Mouse (Mus musculus): ENCODE results near the gene Fbxl13.

The Fbxl13 gene

DNA sequence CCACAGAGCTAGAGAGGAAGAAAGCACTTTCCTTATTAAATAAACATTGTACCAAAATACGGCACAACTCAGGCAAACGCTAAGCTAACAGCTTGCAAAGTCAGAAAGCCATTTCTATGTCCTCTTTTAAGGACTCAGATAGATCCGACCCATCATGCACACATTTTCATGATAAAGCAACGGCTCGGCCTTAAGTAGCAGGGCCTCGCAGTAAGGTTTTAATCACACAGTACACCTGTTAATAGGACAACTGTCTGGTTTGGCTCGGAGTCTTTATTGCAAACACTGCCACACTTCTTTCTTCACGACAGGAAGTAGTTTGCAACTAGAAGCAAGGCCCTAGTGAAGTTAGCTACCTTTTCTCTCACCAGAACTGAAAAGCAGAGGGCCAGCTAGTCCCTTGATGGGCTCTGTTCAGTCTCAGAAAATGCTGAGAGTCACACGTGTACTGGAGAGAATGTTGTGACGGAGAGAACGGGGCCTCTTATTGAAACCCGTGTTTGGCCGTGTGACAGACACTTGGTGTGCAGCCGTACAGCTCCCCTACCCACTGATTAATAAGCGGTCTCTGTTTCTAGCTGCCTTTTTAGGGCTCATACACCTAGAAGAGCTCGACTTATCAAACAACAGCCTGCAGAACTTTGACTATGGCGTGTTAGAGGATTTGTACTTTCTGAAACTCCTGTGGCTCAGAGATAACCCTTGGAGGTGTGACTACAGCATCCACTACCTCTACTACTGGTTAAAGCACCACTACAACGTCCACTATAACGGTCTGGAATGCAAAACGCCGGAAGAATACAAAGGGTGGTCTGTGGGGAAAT lies 70.8 kb downstream of the Fbxl13 start:
- DNase-seq (ENCODE audit: low spot score in 2 of 2), result no peak

DNA sequence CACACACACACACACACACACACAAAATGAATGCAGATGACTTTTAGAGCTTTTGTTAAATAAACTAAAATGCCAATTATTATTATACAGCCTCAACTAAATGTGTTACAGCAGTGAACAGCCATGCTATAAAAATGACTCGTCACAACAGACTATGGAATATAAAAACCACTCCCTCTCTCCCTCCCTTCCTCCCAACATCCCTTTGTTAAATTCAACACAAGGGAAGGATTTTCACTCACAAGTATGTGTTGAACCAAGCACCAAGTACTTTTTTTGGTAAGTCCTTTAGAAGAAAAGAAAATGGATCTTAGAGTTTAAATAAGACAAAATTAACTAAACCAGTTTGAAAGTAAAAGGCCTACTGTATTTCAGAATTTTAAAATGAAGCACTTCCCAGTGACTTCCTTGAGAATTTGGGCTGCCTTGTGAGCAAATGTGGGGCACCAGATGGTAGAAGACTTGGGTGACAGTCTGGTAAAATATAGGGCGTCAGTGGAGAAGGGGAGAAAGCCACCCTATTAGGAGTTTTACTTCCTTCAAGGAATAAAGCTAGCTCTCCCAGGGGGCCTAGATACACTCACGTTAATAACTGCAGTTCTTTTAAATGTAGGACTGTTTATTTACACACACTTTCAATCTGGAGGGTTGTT lies 72.5 kb downstream of the Fbxl13 start:
- no peak for DNase-seq (ENCODE audit: low spot score in 2 of 2)

DNA sequence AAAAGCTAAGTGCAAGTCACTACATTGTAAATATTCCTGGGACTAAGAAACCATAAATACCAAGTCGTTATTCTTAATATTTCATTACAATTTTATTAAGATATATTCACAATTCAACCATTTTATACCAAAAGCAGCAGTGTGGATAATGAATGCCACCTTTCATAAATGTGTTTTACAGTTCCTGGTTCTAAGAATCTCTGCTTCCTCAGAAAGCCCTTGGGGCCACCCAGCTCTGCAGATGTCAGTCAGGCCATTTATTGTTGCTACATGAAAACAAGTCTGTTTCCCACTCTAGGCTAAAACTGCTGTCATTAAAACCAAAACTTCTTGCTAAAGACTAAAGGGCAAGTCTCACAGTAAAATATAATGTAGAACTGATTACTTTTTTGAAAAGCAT lies 77.7 kb downstream of the Fbxl13 start:
- no peak for DNase-seq (ENCODE audit: low spot score in 2 of 2)

DNA sequence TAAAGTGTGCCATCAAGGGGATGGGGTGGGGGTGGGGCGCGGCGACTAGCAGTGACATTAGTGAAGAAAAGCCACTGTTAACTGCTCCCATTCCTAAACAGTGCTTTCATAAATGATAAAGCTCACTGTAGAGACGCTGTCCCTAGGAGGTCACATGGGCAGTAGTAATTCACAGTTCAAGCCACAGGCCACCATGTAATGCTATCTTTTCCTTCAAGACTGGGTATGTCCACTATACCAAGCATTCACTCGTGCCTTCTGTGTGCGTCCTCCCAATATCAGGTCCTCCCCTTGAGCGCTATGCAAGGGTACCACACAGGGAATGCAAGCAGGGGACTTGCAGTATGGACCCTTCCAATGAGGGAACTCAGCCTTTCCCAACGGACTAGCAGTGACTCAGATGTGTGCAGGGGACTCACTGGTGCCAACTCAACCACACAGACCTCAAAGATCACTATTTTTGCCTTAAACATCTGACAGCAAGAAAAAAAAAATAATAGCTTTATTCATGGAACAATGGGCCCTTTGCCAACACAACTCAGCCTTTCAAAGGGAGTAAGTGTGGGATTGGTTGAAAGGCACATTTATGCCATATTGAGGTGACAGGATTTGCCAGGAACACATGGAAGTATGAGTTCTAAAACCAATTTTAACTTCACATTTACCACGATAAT lies 79.9 kb downstream of the Fbxl13 start:
- no peak for DNase-seq (ENCODE audit: low spot score in 2 of 2)

DNA sequence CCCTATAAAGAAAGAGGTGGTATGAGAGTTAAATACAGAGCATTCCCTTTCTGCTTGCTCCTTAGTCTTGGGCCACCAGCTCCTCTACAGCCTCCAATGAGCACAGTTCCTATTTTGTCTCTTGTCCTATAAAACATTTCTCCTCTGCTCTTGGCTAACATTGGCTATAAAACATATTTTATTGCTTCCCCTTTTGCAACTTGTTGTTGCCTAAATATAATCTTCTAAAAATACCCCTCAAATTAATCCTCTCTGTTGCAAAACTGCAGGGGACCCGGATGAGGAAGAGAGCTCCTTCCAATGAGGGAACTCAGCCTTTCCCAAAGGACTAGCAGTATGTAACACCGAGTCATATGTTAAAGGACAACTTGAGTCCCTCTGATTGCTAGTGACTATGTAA lies 81.5 kb downstream of the Fbxl13 start:
- DNase-seq (ENCODE audit: low spot score in 2 of 2), result no peak

DNA sequence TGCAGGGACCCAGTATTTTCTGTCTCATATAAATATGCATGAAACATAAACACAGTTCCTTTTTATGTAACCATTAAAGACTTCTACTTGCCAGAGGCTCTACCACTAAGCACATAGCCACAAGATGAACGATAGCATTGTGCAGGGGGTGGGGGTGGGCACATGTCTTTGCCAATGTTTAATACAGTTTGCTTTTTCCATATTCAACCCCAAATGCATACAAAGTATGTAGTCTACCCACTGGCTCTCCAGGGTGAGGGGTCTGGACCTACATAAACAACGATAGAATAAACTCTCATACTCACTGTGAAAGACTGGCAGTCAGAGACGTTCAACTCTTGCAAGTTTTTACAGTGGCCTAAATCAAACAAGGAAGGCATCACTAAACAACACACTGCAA lies 88.9 kb downstream of the Fbxl13 start:
- DNase-seq (ENCODE audit: low spot score in 2 of 2), result no peak

DNA sequence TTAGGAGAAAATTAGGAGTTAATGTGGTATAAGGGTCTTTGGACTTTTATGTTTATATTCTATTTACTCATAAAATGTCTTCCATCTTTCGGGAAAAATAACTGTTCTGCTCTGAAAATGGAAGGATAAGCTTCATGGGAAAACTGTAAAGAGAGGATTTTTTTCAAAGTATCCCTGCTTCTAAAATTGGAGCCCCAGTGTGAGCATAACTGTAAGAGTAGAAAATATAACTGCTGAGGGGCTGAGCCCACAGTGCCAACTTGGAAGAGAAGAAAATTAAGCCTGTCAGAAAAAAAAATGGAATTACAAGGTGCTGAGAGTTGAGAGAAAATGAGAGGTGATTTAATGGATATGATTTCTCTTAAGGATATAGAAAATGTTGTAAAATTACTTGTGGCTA lies 90.7 kb downstream of the Fbxl13 start:
- DNase-seq (ENCODE audit: low spot score in 2 of 2), result no peak

DNA sequence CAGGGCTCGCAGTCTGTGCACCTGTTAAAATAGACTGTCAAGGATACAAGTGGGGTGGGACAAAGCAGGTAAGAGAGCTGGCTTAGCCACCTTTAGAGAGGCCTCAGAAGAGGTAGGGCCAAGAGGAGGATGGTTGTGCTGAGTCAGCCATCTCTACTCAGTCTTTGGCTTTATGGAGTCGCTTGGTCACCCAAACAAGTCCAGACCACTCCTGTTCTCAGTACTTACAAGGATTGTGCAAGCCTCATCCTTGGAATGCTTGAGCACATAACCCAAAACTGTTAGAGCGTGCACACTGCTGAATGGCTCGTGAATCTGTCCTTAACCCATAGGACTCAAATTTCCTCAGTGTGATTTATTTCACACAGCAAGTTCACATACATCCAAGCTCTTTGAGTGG lies 91.7 kb downstream of the Fbxl13 start:
- no peak for DNase-seq (ENCODE audit: low spot score in 2 of 2)

DNA sequence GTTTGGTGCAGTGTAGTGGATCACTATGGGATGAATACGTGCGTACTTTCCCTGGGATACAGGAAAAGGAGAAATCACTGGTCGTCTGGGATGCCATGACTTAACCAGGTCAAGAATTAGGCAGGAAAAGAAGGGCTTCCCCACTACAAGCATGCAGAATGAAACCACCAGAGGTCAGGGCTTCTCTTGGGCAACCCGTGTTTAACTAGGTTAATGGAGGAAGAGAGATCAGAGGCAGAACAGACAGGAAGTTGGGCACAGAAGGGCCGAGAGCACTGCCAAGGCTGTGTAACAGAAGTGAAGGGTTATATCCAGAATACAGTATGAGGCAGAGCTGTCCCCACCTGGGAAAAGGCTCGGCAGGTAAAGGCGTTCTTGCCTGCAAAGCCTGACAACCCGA lies 98.4 kb downstream of the Fbxl13 start:
- DNase-seq (ENCODE audit: low spot score in 2 of 2), result no peak

DNA sequence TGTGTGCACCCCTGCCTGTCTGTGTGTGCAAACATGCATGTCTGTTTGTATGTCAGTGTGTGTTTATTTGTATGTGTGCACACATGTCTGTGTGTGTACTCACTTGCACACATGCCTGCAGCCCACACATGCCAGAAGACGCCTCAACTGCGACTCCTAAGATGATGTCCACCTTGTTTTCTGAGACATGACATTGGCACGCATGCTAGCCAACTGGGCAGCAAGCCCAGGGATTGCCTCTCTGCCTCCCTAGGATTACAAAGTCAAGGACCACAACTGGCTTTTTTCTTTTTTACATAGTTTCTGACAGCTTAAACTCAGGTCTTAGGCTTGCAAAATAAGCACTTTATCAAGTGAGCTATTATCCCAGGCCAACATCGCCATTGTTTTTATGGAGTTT lies 99.6 kb downstream of the Fbxl13 start:
- peak in 1 of 2 experiments; percentile 7 for DNase-seq (ENCODE audit: low spot score in 2 of 2)

DNA sequence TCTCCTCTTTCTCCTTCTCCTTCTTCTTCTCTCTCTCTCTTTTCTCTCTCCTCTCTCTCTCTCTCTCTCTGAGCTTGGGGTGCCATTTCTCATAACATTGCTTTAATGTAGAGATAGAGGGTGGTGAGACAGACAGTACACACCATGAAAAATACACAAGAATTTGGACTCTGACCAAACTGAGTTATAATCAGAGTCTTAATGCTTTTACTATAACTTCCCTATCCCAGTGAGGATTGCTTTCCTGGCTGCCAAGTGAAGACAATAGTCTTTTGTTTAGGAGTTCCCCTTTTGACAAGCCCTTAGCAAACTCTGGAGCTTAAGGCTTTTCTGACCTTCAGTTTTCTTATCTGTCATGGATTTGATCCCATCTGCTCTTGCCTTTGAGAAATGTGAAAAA lies 100.2 kb downstream of the Fbxl13 start:
- no peak for DNase-seq (ENCODE audit: low spot score in 2 of 2)

DNA sequence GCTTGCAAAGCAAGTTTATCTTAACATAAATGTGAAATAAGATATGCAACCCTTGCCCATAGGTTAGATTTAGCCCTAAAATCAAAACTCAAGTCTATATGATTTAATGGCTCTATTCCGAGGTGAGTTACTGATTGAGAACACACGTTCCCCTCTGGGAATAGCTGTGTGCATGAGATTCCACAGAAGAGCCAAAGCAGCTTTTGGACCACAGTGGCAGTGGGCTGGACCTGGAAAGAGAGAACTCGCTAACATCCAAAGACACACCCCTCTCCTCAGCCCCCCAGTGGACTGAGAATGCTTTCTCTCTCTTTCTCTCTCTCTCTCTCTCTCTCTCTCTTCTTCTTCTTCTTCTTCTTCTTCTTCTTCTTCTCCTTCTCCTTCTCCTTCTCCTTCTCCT lies 100.6 kb downstream of the Fbxl13 start:
- no peak for DNase-seq (ENCODE audit: low spot score in 2 of 2)

DNA sequence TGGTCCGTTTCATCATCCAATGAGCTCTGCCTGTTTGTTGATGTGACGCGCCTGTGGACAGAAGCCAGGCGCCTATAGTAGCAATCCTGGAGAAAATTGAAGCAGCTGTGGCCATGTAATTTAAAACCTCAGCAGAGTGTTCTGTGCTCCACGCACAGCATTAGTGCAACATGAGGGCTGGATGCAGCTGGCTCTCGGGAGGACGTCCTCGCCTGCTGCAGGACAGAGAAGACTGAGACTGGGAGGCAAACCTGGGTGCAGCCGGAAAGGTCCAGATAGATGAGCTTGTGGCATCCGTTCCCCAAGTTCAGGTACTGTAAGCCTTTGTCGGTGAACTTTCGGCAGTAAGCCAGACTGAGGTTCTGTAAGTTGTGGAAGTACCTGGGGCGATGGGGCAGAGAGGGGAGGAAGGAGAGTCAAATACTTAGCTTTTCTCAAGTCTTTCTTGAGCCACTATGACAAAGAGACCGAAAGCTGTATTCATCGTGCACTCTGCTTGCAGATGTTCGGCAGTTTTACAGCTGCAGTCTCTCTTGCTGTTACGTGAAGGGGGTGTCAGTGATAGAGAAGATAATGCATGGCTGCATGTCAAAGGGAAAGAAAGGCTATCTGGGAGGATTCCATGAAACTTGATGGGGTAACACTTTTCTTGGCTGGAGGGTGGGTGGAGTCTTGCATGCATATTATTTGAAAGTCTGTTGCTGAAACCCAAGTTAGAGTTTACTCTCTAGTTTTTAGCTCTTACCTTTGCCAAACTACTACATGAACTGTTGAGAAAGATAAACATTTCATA lies 101.8 kb downstream of the Fbxl13 start, which contains the start of gene Lrrc17:
Gene Lrrc17 (plus strand): TSS at position 151 of the 793 bp plus-strand sequence.
- no peak for DNase-seq (ENCODE audit: low spot score in 2 of 2)

DNA sequence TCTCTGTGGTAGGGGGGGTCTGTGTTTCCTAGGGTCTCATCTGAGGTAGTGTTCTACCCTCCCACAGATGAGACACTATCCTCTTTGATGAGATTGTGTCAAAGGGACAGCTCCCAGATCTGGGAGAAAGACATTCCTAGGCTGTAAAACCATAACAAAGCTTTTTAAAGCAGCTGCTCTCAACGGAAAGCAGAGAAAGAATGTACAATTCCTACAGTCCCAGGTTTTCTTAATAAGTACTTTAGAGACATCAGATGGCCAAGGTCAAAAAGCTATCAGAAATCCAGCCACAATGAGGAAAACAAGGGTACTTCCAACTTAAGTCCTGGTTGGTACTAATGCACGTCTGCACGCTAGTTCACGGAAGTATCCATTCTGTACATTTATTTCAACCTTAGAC lies 103.2 kb downstream of the Fbxl13 start:
- DNase-seq (ENCODE audit: low spot score in 2 of 2), result no peak

DNA sequence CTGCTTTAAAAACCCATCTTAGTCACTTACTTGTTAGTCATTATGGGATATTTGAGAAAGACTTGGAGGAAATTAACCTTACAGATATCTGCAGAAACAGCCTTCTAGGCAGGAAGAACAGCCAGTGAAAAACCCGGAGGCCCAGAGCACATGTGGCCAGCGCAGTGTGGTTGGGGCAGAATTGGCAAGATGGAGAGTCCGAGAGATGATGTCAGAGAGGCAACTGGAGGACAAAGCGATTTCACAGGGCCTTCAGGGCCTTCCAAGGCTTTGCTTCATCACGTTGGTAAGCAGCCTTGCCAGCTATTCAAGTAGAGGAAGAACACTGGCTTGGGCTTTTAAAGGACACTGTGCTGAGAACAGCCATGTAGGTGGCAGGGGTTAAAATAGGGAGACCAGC lies 112.5 kb downstream of the Fbxl13 start:
- no peak for DNase-seq (ENCODE audit: low spot score in 2 of 2)

DNA sequence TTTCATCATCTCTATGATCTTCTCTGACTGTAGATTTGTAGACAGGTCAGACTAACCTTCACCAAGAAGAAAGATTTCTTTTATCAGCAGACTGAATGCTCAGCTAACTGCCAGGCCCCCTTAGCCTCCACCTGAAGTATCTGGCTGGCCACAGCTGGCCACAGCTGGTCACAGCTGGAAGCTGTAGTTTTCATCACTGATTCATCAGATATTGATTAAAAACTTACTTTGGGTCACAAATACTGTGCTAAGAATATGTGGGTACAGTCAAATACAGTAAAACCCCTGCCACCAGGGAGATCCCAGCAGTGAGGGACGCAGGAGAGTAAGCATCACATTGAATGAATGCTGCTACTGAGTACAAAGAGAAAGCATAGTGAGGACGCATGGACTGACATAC lies 113.3 kb downstream of the Fbxl13 start:
- DNase-seq (ENCODE audit: low spot score in 2 of 2), result no peak

DNA sequence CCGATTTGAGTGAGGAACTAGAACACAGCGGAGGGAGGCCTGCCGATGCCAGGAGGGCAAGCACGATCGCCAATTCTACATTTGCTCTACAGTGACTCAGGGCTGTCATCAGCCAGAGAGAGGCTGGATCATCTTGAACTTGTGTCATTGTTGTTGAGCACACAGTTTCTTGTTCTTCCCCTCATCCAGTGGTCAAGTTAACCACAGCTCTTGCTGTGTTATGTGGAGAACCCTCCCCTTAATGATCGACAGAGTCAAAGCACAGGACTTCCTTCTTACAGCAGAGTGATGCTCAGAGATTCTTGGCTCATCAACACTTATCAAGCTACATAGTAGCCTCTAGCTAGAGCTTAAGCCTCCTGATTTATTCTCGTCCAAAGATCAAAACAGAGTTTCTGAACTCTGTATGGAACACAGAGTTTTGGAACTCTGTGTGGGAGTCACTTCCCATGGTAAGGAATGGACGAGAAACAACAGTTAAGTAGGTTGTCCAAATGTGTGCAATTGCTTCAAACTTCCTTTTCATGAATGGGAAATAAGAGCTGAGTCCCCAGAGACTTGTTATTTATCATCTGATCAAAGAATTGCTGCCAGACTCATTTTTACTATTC lies 116.2 kb downstream of the Fbxl13 start:
- no peak for DNase-seq (ENCODE audit: low spot score in 2 of 2)

DNA sequence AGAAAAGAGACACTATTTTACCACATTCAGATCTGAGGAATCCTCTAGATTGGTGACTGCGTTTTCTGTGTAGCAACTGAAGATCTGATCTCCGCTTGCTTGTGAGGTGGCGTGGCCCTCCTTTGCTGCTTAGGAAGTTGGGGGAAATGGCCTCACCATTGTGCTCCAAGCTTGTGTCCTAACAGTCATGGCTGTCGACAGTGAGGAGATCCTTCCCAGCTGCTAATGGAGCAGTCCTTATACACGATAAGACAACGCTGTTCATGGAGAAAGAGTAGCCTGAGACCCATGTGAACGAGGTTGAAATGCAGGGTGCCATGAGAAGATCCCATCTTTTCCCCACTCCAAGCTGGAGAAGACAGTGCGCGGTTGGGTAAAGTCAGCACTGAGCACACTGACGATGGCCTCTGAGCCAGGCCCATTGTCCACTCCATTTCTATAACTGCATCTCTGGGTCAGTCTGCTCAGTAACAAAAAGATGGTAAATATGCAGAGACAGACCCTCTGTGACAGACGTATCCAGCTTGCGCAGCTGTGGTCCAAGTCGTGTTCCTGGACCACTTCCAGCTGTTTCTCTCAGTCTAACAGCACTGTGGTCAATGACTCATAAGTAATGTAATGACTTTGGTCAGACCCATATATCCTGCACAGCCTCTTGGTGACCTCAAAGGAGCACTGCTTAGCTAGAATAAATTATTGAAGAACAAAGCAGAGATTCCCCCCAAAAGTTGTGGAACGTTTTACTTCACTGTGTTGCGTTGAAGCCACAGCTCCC lies 117.2 kb downstream of the Fbxl13 start:
- no peak for DNase-seq (ENCODE audit: low spot score in 2 of 2)

DNA sequence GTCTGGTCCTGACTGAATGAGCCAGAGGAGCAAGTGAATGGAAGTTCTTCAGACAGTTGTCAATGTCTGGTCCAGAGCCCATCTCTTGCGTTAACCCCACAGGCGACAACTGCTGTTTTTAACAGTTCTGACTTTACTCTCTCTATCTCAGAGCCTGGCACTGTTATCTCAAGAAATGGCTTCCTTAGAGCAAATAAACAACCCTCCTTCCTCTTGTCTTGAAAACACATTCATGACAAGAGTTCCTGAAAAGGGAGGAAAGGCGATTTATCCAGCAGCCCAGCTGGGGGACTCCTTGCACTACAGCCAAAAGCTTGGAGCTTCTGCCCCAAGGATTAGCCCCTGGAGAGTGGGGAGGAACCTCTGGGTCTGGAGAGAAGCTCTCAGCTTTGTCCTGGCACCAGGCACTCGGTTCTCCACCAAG lies 117.9 kb downstream of the Fbxl13 start:
- no peak for DNase-seq (ENCODE audit: low spot score in 2 of 2)

DNA sequence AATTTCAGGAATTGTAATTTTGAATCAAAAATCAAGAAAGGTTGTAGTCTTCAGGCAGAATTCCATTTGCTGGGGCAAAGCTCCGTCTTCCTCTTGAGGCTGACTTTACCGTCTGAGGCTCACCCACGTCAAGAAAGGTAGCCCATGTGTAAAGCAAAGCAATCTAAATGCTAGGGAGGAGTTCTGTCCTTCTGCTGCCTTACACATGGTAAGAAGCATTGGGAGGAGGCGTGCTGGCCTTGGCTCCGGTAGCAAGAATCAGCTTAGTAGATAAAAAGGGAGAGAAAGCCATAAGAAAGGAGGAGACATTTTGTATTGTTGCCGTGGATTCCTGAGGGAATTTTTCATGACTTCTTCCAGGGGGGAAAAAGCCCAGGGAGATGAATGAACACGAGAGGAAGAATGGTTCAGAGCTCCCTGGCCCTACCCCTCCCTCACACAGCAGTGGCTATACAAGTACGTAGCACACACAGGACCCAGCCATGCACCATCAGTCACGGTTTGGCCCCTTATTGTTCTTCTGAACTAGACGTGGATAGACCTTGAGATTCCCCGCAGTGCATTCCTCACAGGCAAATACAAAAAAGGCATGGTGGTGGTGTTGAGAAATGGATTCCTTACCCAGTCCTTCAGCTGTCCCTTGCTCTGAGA lies 118.5 kb downstream of the Fbxl13 start:
- no peak for DNase-seq (ENCODE audit: low spot score in 2 of 2)

Measured in cerebellum, postnatal 4 days (tissue).